Mouse (Mus musculus) gastrocnemius, postnatal 36 days (tissue): ENCODE results near the gene Zfp882. TPM values are rescaled to one million over a fixed set of nuclear protein-coding genes. Genes with fewer than 3 reads are reported as not detected.
"Not testable (repeated sequence)": the region's sequence is repeated elsewhere in the genome, so short reads cannot be mapped to it uniquely, and the experiment has no call there.

Experiments
- DNase-seq, 2 experiments: peaks; one replicate each; pipeline ENCODE4 v3.0.0; 2022
- intact Hi-C: fragments of 180-260 bp; cut with DNase I; formaldehyde crosslinking; loops from one replicate; pipeline ENCODE4 v1.15.1; 2025
- long read RNA-seq, 2 experiments: library from polyadenylated mRNA; stranded (forward); transcript quantifications; one replicate each; pipeline ENCODE4 v2.0.0; 2021
- total RNA-seq, 2 experiments: library from RNA; stranded (reverse); gene quantifications; 2 replicates each; pipeline ENCODE4 v1.2.3; 2021

The Zfp882 gene
- 1 to 10 TPM; 2.1 to 2.6 TPM for total RNA-seq
- long read RNA-seq, experiment 1 = 0 reads
- long read RNA-seq, experiment 2 = 0 reads

DNA sequence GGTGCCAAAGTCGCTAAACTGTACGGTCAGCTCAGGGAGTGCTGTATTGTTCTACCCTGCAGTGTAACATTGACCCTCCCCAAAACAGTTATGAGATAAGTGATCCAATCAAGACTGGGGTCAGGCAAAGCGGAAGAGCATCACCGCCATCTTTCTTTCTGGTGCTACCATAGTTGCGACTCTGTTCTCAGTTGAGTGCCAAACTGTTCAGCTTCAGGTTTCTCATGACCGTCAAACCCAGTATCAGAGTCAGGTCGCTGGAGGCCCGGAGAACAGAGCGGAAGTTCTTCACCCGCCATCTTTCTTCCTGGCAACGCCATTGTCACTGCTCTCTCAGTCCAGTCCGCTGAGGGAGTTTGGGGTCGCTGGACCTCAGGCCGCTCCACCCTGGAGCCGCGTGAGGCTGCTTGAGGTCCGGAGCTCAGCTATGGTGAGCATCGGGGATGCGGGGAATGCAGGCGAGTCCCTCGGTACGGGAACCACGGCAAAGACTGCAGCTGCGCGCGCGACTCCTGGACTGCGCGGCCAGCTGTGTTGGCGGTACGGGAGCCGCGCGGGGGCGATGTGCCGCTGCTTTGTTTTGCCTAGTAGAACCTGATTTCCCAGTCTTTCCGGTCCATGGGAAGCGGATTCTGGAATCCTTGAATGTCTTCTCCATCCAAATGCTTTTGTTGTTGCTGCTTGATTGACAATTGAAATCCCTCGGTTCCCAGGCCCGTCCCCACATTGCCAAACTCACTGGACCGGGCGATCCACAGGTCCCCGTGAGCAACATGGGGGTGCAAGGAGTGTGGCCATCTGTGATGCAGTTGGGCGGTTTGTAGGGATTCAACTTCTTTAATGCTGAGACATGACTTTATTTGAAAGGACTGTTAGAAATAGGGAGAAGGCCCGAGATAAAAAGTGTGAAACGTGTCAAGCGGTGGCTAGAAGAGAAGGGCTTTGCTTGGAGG is at the start of gene Zfp882, which contains the start of gene Zfp617:
Gene Zfp882 (plus strand): TSS at position 300 of the 953 bp plus-strand sequence.
Gene Zfp617 (plus strand): TSS at position 327 of the 953 bp plus-strand sequence.
- intact Hi-C loops = loop anchor here (1.0 kb wide), 1 partner anchor 14 kb away; no protein-coding TSS in a partner anchor
- peak; percentile 77 to 87 for DNase-seq

DNA sequence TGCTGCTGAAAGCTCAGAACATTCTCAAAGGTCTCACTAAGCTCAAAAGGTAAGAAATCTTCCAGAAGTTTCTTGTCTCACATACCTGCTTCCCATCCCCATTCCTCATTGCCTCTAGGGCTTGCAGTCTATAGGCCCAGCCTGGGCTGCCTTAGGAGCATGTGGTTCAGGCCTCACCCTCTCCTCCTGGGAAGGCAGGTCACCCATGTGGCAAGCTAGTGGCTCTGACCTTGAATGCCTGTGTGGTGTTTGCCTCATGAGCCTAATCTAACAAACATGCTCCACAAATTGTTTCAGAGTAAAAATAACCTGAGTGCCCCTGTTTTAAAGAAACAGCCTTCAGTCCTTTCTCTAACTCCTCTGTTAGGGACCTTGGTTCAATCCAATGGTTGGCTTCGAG is 46.9 kb upstream of the Zfp882 start:
- intact Hi-C loops, DNase-seq: not testable (repeated sequence)

DNA sequence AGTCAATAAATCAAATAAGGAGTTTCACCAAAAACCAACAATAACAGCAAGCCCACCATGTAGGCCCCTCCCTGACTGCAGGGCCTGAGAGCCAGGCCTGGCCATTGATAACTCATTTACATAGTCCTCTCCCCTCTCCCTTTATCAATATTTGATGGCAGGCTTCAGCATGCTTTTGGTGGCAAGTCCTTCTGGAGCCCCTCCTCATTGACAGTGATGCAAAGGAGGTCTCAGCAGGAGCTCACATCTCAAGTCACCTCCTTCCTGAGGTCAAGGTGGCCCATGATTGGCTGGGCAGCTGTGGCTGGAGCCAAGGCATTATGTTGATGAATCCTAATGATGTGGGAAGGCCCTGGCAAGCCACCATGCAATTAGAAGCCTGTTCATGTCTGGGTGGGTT is 46.4 kb upstream of the Zfp882 start:
- intact Hi-C loops, DNase-seq: not testable (repeated sequence)

DNA sequence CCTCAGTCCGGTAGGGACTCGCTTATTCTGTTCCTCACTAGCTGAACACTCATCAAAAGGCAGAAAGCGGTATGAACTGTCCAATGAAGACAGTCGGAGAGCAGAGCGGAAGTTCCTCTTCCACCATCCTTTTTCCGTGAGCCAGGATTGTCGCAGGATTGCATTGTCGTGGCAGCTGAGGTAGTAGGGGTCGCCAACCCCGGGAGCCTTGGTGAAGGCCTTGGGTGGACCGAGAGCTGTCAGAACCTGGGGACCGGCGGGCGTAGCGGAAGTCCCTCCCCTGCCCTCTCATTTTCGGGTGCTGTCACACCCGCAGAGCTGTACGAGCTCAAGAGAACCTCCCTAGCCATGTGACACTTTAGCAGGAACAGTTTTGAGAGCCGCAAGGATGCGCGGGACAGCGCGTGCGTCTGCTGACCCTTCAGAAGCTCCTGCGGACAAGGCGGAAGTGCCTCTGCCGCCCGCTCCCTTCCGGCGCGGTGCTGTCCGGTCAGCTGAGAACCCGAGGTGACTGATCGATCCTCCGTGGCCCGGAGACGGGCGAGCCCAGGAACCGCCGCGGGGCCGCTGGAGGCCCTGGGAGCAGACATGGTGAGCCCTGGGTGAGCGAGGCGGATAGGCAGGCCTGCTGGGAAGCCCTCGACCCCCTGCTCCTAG is 26.7 kb upstream of the Zfp882 start, which contains the start of gene Zfp709:
Gene Zfp709 (plus strand): TSS at position 402 of the 657 bp plus-strand sequence.
- peak; percentile 58 to 62 for DNase-seq
- intact Hi-C loops = no loop called here

DNA sequence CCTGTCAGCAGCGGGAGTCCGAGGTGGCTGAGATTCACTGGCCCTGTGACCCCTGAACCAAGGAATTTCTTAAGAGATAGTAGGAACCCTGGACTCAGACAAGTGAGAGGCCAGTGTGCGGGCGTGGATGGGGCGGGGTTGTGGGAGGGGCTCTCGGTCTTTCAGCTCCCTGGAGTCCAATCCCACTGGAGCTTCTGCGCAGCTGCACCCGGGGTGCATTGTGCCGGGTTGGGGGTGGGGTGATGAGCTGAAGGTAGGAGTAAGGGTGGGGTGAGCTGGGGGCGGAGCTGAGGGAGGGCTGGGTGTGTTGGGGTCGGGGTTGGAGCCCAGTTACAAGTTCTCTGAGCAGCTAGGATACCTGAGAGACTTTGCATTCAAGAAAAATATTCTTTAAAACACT is 7.7 kb upstream of the Zfp882 start:
- DNase-seq, intact Hi-C loops: not testable (repeated sequence)

DNA sequence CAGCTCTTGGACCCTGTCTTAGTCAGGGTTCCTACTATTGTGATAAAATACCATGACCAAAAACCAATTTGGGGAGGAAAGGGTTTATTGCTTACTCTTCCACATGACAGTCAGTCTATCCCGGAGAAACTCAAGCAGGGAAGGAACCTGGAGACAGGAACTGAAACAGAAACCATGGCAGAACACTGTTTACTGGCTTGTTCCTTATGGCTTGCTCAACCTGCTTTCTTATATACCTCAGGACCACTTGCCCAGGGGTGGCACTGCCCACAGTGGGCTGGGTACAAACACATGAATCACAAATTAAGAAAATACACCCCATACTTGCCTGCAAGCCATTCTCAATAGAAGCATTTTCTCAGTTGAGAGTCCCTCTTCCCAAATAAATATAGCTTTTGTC is 5.3 kb upstream of the Zfp882 start:
- intact Hi-C loops = not testable (repeated sequence)

DNA sequence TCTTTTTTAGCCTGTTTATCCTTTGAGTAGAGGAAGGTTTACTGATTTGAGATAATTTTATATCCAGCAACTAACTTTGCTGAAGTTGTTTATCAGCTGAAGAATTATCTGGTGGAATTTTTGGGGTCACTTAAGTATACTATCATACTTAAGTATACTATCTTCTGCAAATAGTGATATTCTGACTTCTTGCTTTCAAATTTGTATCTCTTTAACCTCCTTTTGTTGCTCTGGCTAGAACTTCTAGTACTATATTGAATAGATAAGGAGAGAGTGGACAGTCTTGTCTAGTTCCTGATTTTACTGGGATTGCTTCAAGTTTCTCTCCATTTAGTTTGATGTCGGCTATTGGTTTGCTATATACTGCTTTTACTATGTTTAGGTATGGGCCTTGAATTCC is 1.6 kb upstream of the Zfp882 start:
- intact Hi-C loops = no loop called here
- no peak for DNase-seq

More for the DNA sequence above, 5.3 kb upstream of the Zfp882 start:
- not testable (repeated sequence) for DNase-seq

DNA sequence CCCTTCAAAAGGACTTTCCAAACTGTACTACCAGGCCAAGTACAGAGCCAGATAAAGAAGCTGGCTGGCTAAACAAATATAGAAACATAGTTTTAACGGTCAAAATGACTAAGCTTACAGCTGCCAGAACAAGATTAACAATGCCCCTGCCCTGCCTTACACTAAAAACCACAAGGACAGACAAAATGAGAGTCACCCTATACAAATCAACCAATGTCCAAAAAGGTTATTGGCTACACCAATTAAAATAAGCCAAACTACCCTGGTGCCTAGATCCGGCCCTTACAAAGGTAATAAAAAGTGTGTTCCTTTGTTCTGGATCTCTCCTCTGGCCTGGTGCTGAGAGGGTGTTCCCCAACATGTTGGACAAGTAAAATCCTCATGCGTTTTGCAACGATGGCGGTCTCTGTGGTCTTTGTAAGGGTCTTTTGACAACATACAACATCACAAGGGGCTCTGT is 580 bp upstream of the Zfp882 start:
- DNase-seq = no peak
- intact Hi-C loops = loop anchor here (1.0 kb wide), 1 partner anchor 14 kb away; no protein-coding TSS in a partner anchor

DNA sequence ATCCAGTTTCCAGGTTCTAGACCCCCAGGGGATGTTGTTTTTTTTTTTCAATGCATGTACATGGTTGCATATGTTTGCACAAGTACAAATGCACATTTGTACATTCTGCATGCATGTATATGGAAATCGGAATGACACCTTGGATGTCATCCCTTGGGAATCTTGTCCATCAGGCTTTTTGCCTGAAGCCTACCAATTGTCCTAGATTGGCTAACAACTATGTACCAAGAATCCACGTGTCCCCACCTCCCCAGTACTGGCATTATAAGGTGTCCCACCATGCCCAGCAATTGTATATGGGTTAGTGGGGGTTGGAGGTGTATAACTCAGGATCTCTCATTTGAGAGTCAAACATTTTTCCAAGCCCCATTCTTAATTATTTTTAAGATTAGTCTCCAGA is 3.9 kb downstream of the Zfp882 start:
- intact Hi-C loops = no loop called here
- DNase-seq = no peak

DNA sequence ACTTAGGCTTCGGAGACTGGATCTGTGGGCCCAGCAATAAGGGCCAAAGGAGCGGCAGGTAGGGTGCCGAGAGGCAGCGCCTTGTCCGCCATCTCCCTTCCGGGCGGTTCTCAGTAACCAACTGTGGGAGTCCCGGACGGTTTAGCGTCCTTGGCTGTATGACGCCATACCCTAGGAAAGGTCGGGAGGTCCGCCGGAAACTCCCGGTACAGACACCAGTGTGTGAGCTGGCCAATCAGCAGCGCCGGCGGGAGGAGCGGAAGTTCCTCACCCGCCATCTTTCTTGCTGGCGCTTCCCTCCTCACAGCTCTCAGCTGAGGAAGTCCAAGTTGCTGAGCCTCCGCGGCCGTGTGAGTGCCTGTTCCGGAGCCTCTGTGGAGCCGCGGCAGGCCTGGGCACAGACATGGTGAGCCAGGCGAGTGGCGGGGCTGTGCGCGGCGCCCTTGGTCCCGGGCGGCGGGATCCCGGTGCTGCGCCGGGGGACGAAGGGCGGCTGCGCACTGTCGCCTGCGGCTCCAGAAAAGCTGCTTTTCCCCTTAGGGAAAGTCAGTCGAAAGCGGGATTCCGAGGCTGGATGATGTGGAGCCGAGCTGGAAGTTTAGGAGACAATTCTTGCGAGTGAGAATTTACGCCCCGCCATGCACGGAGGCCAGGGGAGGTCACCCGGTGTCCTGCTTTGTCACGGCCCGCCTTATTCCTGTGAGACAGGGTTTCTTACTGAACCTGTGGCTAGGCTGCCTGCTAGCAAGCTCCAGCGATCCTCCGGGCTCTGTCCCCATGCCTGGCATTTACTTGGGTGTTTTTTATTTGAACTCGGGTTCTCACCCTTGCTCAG is 14.4 kb downstream of the Zfp882 start:
- intact Hi-C loops = loop anchor here (1.0 to 10.0 kb wide), 2 partner anchors 14 to 378 kb away; partner anchors contain the start of genes Mvb12a, Zfp617 and Zfp882
- peak; percentile 88 to 91 for DNase-seq

DNA sequence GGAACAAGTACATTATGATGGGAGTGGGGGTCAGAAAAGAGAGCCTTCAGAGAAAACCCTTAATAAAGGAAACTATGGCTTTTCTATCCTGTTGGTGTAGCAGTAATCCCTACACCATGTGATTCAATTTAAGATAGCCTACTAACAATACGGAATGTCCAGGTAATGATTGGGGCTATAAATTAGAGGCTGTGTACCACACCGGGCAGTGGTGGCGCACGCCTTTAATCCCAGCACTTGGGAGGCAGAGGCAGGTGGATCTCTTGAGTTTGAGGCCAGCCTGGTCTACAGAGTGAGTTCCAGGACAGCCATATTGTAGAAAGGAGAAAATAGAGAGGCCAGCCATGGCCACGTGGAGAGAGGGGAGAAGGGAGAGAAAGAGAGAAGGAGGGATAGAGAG is 17.4 kb downstream of the Zfp882 start:
- DNase-seq = no peak

DNA sequence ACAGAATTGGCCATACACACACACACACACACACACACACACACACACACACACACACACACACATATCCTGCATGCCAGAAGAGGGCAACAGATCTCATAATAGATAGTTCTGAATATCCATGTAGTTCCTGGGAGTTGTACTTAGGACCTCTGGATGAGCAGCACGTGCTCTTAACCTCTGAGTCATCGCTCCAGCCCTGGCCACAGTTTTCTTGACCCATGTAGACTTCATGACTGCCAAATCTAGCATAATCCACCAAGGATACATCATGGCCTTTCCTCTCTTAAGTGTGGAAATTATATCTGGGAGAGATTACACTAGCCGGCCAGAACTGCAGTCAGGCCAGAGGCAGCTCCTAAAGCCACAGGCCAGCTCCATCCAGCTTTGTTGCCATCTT is 18.1 kb downstream of the Zfp882 start:
- no peak for DNase-seq
- intact Hi-C loops = loop anchor here (10.0 kb wide), 1 partner anchor 382 kb away; the partner anchor contains the start of gene Mvb12a

More for the DNA sequence above, 17.4 kb downstream of the Zfp882 start:
- intact Hi-C loops = loop anchor here (10.0 kb wide), 1 partner anchor 381 kb away; the partner anchor contains the start of gene Mvb12a

DNA sequence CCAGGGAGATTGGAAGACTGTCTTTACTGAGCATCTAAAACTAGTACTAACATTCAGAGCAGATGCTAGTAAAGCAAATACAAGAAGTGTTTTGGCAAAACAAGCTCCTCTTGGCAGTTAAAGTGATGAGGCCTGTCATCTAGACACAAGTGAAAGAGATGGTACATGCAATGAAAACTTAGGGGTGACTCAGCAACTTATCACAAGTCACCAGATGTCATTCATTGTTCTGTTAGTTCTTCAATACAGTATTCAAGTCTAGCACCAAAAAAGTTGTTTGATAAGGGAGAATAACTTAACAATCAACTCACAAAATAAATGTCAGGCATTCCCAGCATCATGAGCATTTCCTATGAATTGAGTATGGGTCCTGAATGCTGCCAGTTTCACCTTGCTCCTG is 19.4 kb downstream of the Zfp882 start:
- intact Hi-C loops = loop anchor here (10.0 kb wide), 1 partner anchor 383 kb away; the partner anchor contains the start of gene Mvb12a

DNA sequence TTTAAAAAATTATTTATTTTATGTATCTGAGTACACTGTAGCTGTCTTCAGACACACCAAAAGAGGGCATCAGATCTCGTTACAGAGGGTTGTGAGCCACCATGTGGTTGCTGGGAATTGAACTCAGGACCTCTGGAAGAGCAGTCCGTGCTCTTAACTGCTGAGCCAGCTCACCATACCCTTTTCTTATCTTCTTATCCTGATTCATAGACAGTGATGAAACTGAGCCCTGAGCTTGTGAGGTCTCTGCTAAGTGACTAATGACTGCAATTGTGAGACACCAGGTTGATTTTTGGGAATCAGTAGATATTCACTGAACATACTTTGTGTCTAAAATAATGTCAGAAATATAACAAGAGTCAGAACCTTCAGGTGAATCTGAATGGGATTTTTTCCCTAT is 29.6 kb downstream of the Zfp882 start:
- DNase-seq, intact Hi-C loops: not testable (repeated sequence)

More for the DNA sequence above, 19.4 kb downstream of the Zfp882 start:
- DNase-seq = no peak

DNA sequence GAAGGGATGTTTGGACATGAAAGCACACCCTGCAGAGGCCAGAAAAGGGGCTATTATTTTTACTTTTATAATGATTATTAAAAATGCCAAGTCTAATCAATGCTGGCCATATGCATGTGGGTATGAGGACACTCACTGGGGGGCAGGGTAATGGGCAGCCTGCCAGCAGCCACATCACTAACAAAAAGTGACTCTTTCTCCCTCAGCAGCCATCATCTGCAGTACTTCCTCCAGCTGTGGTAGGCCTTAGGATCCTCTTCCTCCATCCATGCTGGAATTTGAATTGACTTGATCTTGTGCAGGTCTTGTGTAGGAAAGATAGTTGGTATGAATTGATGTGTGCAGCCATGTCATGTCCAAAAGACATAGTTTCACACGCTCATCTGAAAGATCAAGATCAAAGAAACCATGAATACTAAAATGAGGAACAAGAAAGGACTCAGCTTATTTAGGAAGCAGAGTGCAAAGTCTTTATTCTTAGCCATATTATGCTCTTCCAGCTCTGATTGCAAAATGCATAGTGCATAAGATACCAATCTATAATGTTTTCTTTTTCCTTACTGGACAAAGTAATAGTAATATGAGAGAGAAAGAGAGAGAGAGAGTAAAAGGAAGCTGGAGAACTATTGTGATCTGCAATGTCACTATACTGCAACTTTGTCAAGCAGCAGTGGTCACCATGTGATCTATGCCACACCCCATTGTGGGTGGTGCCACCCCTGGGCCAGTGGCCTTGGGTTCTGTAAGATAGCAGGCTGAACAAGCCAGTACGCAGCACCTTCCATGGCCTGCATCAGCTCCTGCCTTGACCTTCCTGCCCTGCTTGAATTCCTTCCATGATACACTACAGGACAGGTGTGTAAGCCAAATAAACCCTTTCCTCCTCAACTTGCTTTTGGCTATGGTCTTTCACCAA is 32.1 kb downstream of the Zfp882 start:
- no peak for DNase-seq
- intact Hi-C loops = no loop called here

DNA sequence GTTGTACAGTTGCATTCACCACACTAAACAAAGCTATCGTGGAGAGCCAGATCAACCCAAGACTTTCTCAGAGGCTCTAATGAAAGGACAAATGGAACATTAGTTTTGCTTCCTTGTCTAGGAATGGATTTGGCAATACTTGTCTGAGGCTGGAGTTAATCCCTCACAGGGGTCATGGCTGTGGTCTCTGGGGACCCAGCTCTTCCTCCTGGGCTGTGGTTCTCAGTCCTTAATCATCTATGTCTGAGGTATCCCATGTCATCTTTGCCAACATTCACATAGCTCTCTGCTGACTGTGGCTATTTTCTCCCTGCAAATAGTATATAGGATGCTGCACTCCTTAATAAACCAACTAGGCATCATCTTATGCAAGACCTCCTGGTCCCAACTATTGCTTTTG is 33.4 kb downstream of the Zfp882 start:
- DNase-seq = no peak
- intact Hi-C loops = no loop called here

DNA sequence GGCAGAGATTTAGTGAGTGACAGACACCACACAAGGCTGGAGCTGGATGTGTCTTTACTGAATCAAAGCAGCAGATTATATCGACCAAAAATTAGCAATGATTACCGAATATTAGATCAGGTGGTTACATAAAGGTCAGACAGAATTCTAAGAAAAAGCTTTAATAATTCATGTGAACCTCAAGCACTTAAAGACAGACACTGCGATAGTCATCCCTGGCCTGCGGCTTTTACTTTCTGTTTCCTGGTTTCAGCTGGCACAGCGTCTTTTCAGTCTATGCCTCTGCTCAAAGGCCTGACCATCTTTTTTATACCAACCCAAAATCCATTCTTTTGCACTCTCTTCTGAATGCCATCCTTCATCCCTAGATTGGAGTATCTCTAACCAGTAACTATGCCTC is 40.2 kb downstream of the Zfp882 start:
- intact Hi-C loops = no loop called here
- no peak for DNase-seq

DNA sequence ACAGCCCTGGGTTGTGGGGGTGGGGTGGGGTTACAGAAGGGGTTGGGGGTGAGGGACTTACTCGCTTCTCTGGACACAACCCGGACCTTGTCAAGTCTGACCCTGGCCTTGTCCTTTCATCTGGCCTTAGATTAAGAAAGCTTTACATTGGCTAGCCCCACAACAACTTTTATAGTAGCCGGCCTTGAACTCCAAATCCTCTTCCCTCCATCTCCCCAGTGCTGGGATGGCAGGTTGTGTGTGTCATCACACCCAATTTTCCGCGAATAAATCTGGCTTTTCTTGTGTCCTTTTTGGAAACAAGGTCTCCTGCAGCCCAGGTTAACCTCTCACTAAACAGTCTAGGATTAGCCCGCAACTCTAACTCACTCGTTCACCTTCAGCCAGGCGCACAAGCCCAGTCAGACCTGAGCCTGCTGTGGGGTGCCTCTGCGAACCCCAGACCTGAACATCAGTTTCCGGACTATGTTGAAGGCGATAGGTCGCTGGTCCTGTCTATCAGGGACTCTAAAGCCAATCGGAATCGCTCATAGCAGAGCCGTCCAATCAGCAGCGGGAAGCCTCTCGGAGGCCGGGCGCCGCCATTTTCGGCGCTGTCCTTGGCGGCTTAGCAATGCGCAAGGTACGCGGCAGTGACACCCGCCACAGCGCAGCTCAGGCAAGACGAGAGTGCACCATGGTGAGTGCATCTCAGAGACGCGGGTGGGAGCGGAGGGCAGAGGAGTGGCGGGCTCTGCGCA is 42.2 kb downstream of the Zfp882 start, which contains the start of gene Zfp961:
Gene Zfp961 (plus strand): TSS at position 557 of the 740 bp plus-strand sequence.
- intact Hi-C loops = no loop called here
- DNase-seq = peak; percentile 96 to 98
